Mouse (Mus musculus): Measurements from ENCODE around the gene Esr2. TPM values are rescaled to one million over a fixed set of nuclear protein-coding genes. Genes with fewer than 3 reads are reported as not detected.
A peak's percentile ranks its signal among the peaks of the same experiment; 100 is the strongest.

The Esr2 gene
- polyA plus RNA-seq, 1 experiment from 2014 or later: 0.20 TPM

DNA sequence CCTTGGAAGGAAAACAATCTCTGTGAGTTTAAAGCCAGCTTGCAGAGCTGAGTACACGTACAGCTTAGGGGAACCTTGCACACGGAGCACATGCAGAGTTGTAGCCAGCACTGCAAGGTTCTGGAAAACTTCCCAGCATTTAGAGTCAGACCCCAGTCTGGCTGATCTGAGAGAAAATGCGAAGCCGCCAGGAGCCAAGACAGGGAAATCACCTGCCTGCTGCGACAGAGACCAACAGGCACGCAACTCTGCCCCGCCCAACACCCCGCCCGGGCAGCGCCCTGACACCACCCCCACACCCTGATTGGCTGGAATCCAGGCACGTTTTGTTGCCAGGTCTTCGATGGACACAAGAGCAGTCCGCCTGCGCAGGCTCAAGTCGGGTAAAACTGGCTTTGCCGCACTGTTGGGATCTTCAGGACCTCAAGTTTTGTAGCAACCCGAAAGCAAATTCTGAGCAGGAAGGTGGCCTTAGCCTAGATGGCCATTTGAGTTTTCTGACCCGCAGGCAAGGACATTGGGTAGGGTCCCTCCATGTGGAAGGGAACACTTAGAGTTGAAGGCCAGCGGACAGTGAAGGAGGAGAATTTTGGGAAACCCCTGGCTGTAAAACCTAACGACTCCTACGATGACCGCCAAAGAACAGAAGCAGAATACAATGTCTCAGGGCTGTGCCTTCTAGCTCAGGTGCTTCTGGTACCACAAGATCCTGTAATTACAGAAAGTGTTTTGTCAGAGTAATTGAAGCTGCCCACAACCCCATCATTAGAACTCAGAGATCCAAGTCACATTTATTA, 19.1 kb upstream of the Esr2 start:
- no peak overlapping the region for H3K27ac ChIP-seq (replicated peaks; ENCODE audit: low read depth, low read length)
- no peaks in the 10 kb centered on the region for H3K27me3 ChIP-seq (ENCODE audit: control insufficient read depth, insufficient read depth, low read length)
- peak; percentile 87 for DNase-seq (ENCODE audit: low spot score)
- H3K9me3 ChIP-seq (ENCODE audit: control insufficient read depth, low read length): no peaks in the 10 kb centered on the region
- H3K36me3 ChIP-seq (ENCODE audit: control insufficient read depth, insufficient read depth, low read length): no peaks in the 10 kb centered on the region
- peak overlapping the region; percentile 49 for H3K9ac ChIP-seq (ENCODE audit: low read length)
- H3K4me2 ChIP-seq (ENCODE audit: low read depth, severe bottlenecking): peak overlapping the region; percentile 90
- peak; percentile 85 for ATAC-seq (ENCODE audit: insufficient number of reproducible peaks, low FRiP score, low TSS enrichment, low read depth)
- peak overlapping the region; percentile 29 for H3K4me3 ChIP-seq (ENCODE audit: low read depth, low read length)
- 2% methylated on average over 22 of the region's 22 CpGs for WGBS
- peaks cover 3% of the 10 kb centered on the region; the same call in 1 of the 2 replicates for H3K4me1 ChIP-seq (ENCODE audit: control insufficient read depth, insufficient read depth, low read length)

DNA sequence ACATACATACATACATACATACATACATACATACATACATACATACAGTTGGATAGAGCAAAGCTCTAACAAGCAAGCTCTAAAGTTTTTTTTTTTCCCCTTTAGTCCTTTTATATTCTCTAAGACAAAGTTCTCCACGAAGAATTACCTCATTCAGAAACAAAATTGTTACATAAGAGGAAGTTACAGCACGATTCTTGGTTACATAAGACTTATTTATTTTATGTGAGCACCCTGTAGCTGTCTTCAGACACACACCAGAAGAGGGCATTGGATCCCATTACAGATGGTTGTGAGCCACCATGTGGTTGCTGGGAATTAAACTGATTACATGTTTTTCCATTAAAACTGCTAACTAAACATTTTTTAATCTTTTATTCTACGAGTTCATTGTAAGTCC, 17.5 kb upstream of the Esr2 start:
- no peak overlapping the region for H3K9ac ChIP-seq (ENCODE audit: low read length)
- no peaks in the 10 kb centered on the region for H3K9me3 ChIP-seq (ENCODE audit: control insufficient read depth, low read length)
- no peak overlapping the region for H3K4me3 ChIP-seq (ENCODE audit: low read depth, low read length)
- ATAC-seq (ENCODE audit: insufficient number of reproducible peaks, low FRiP score, low TSS enrichment, low read depth) (no peak), DNase-seq (ENCODE audit: low spot score) (no peak)
- H3K36me3 ChIP-seq (ENCODE audit: control insufficient read depth, insufficient read depth, low read length): no peaks in the 10 kb centered on the region
- no peak overlapping the region for H3K27ac ChIP-seq (replicated peaks; ENCODE audit: low read depth, low read length)
- no peaks in the 10 kb centered on the region for H3K27me3 ChIP-seq (ENCODE audit: control insufficient read depth, insufficient read depth, low read length)
- 73% methylated on average over 3 of the region's 3 CpGs for WGBS
- peaks cover 3% of the 10 kb centered on the region; the same call in 1 of the 2 replicates for H3K4me1 ChIP-seq (ENCODE audit: control insufficient read depth, insufficient read depth, low read length)
- H3K4me2 ChIP-seq (ENCODE audit: low read depth, severe bottlenecking): no peak overlapping the region

DNA sequence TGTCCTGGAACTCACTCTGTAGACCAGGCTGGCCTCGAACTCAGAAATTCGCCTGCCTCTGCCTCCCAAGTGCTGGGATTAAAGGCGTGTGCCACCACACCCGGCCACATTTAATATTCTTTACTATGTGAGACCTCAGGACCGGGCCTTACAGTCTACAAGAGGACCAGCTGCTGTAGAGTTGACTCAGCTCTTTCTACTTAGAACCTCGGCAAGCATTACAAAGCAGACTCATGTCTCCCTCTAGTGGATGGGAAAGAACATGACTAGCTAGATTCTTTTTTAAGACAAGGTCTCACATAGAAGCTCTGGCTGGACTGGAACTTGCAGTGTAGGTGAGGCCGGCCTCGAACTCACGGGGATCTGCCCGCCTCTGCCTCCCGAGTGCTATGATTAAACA, 13.9 kb upstream of the Esr2 start:
- WGBS: 47% methylated on average over 11 of the region's 11 CpGs
- no peak overlapping the region for H3K4me3 ChIP-seq (ENCODE audit: low read depth, low read length)
- DNase-seq (ENCODE audit: low spot score) (no peak), ATAC-seq (ENCODE audit: insufficient number of reproducible peaks, low FRiP score, low TSS enrichment, low read depth) (no peak)
- H3K36me3 ChIP-seq (ENCODE audit: control insufficient read depth, insufficient read depth, low read length): no peaks in the 10 kb centered on the region
- no peak overlapping the region for H3K4me2 ChIP-seq (ENCODE audit: low read depth, severe bottlenecking)
- no peaks in the 10 kb centered on the region for H3K9me3 ChIP-seq (ENCODE audit: control insufficient read depth, low read length)
- no peak overlapping the region for H3K27ac ChIP-seq (replicated peaks; ENCODE audit: low read depth, low read length)
- no peak overlapping the region for H3K9ac ChIP-seq (ENCODE audit: low read length)
- no peaks in the 10 kb centered on the region for H3K27me3 ChIP-seq (ENCODE audit: control insufficient read depth, insufficient read depth, low read length)
- H3K4me1 ChIP-seq (ENCODE audit: control insufficient read depth, insufficient read depth, low read length): no peaks in the 10 kb centered on the region

DNA sequence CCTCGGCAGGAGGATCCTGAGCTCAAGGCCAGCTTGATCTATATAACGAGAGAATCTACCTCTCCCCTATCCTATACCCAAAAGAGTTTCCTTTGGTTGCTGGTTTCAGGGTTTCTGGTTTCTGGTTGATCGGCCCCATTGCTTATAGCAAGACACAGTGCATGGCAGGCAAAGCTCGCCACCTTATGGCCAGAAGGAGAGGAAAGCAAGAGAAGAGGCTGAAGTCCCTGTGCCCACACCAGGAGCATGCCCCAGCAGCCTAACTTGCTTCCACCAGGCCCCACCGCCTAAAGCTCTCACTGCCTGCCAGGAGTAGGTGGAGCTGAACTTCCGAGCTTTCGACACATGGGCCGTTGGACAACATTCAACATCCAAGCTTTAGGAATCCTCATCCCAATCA, 10.8 kb upstream of the Esr2 start:
- no peak overlapping the region for H3K4me3 ChIP-seq (ENCODE audit: low read depth, low read length)
- no peaks in the 10 kb centered on the region for H3K36me3 ChIP-seq (ENCODE audit: control insufficient read depth, insufficient read depth, low read length)
- H3K27ac ChIP-seq (replicated peaks; ENCODE audit: low read depth, low read length): no peak overlapping the region
- H3K4me1 ChIP-seq (ENCODE audit: control insufficient read depth, insufficient read depth, low read length): no peaks in the 10 kb centered on the region
- no peak overlapping the region for H3K4me2 ChIP-seq (ENCODE audit: low read depth, severe bottlenecking)
- no peak overlapping the region for H3K9ac ChIP-seq (ENCODE audit: low read length)
- no peaks in the 10 kb centered on the region for H3K27me3 ChIP-seq (ENCODE audit: control insufficient read depth, insufficient read depth, low read length)
- ATAC-seq (ENCODE audit: insufficient number of reproducible peaks, low FRiP score, low TSS enrichment, low read depth): no peak
- no peaks in the 10 kb centered on the region for H3K9me3 ChIP-seq (ENCODE audit: control insufficient read depth, low read length)
- 41% methylated on average over 8 of the region's 8 CpGs for WGBS
- peak; percentile 46 for DNase-seq (ENCODE audit: low spot score)

DNA sequence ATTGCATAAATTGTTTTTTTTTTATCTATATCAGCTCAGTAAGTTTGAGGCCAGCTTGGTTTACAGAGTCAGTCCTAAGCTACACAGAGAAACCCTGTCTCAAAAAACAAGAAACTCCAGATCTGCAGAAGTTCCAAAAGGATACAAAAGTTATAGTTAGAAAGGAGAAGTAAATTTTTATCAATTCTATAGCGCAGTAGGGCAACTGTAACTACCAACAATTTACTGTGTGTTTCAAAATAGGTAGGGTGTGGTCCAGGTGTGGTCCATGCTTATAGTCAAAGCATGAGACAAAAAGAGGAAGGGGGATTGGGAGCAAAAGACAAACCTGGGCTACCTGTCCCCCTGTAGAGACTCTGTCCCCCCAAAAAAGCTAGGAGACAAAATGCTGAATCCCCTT, 9.4 kb upstream of the Esr2 start:
- Histone ChIP-seq H3K9ac (ENCODE audit: low read length) (no peak overlapping the region), H3K27ac (replicated peaks; ENCODE audit: low read depth, low read length) (no peak overlapping the region), H3K4me2 (ENCODE audit: low read depth, severe bottlenecking) (no peak overlapping the region), H3K9me3 (ENCODE audit: control insufficient read depth, low read length) (no peaks in the 10 kb centered on the region), H3K4me1 (ENCODE audit: control insufficient read depth, insufficient read depth, low read length) (no peaks in the 10 kb centered on the region), H3K27me3 (ENCODE audit: control insufficient read depth, insufficient read depth, low read length) (no peaks in the 10 kb centered on the region), H3K4me3 (ENCODE audit: low read depth, low read length) (no peak overlapping the region), H3K36me3 (ENCODE audit: control insufficient read depth, insufficient read depth, low read length) (no peaks in the 10 kb centered on the region)
- no peak for DNase-seq (ENCODE audit: low spot score)
- no peak for ATAC-seq (ENCODE audit: insufficient number of reproducible peaks, low FRiP score, low TSS enrichment, low read depth)
- WGBS: 89% methylated on average over 1 of the region's 1 CpGs

DNA sequence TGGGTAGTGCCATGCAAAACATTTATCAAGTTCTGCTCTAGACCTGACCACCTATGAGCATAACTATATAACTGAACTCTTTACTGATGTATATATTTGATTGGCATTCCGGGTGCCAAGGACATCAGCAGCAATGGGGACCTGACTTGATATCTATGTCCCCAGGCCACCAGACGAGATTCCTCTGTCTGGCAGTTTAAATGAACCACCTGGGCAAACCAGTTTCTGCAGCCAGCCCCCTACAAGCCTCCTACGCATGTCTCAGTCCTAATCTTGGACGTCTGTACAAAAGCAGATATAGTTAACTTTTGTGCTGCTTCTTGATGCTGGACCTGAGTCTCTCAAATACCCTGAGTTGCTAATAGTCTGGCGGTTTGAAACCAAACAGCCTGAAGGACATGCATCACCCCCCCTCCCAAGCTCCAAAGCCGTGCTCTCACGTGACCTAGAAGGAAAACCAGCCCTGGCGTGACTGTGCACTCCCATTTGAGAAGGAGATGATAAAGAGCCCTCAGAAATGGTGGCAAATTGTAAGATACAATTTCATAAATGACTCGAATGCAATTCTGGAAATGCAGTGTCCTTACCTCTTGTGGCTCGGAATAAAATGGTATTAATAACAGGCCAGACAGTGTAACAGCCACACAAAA, 8.2 kb upstream of the Esr2 start:
- H3K27me3 ChIP-seq (ENCODE audit: control insufficient read depth, insufficient read depth, low read length): no peaks in the 10 kb centered on the region
- H3K4me2 ChIP-seq (ENCODE audit: low read depth, severe bottlenecking): no peak overlapping the region
- 76% methylated on average over 10 of the region's 10 CpGs for WGBS
- H3K9ac ChIP-seq (ENCODE audit: low read length): no peak overlapping the region
- H3K27ac ChIP-seq (replicated peaks; ENCODE audit: low read depth, low read length): no peak overlapping the region
- ATAC-seq (ENCODE audit: insufficient number of reproducible peaks, low FRiP score, low TSS enrichment, low read depth) (no peak), DNase-seq (ENCODE audit: low spot score) (no peak)
- H3K4me1 ChIP-seq (ENCODE audit: control insufficient read depth, insufficient read depth, low read length): no peaks in the 10 kb centered on the region
- no peaks in the 10 kb centered on the region for H3K36me3 ChIP-seq (ENCODE audit: control insufficient read depth, insufficient read depth, low read length)
- no peaks in the 10 kb centered on the region for H3K9me3 ChIP-seq (ENCODE audit: control insufficient read depth, low read length)
- H3K4me3 ChIP-seq (ENCODE audit: low read depth, low read length): no peak overlapping the region

DNA sequence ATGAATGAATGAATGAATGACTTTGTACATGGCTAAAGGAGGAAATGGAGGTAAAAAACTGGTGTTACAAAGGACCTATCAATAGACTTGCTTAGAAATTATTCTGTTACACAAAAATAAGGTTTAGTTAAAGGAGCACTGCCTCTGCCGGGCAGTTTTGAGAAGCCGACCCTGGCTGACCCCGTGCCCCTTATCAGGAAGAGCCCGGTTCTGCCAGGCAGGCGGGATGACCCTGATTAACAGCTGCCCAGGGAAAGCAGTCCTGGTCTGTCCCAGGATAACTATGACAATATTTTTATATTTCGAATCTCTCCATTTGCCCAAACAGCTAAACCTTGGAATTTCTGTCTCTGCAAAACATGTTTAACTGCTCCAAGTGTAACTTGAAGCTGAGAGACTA, 7.2 kb upstream of the Esr2 start:
- Histone ChIP-seq H3K9me3 (ENCODE audit: control insufficient read depth, low read length) (no peaks in the 10 kb centered on the region), H3K4me1 (ENCODE audit: control insufficient read depth, insufficient read depth, low read length) (no peaks in the 10 kb centered on the region), H3K27me3 (ENCODE audit: control insufficient read depth, insufficient read depth, low read length) (no peaks in the 10 kb centered on the region), H3K9ac (ENCODE audit: low read length) (no peak overlapping the region), H3K27ac (replicated peaks; ENCODE audit: low read depth, low read length) (no peak overlapping the region), H3K4me2 (ENCODE audit: low read depth, severe bottlenecking) (no peak overlapping the region), H3K4me3 (ENCODE audit: low read depth, low read length) (no peak overlapping the region), H3K36me3 (ENCODE audit: control insufficient read depth, insufficient read depth, low read length) (no peaks in the 10 kb centered on the region)
- 66% methylated on average over 6 of the region's 6 CpGs for WGBS
- ATAC-seq (ENCODE audit: insufficient number of reproducible peaks, low FRiP score, low TSS enrichment, low read depth) (no peak), DNase-seq (ENCODE audit: low spot score) (no peak)

DNA sequence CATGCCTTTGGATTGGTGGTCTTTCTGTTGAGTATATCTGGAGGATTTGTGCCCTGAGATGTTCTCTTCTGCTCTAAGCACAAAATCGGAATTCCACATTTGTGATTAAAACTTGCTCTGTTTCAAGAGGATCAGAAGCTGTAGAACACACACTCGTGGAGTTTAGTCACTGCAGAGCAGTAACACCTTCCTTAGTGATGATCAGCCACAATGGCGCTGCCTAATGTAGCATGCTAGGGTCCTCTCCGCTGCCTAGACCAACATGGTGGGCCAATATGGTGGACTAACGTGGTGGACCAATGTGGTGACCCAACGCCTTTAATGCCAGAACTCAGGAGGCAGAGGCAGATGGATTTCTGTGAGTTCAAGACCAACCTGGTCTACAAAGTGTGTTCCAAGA, 5.8 kb upstream of the Esr2 start:
- no peaks in the 10 kb centered on the region for H3K9me3 ChIP-seq (ENCODE audit: control insufficient read depth, low read length)
- H3K4me3 ChIP-seq (ENCODE audit: low read depth, low read length): no peak overlapping the region
- H3K9ac ChIP-seq (ENCODE audit: low read length): no peak overlapping the region
- no peak overlapping the region for H3K27ac ChIP-seq (replicated peaks; ENCODE audit: low read depth, low read length)
- no peak overlapping the region for H3K4me2 ChIP-seq (ENCODE audit: low read depth, severe bottlenecking)
- 92% methylated on average over 6 of the region's 6 CpGs for WGBS
- H3K4me1 ChIP-seq (ENCODE audit: control insufficient read depth, insufficient read depth, low read length): no peaks in the 10 kb centered on the region
- H3K27me3 ChIP-seq (ENCODE audit: control insufficient read depth, insufficient read depth, low read length): no peaks in the 10 kb centered on the region
- H3K36me3 ChIP-seq (ENCODE audit: control insufficient read depth, insufficient read depth, low read length): no peaks in the 10 kb centered on the region
- ATAC-seq (ENCODE audit: insufficient number of reproducible peaks, low FRiP score, low TSS enrichment, low read depth) (no peak), DNase-seq (ENCODE audit: low spot score) (no peak)

Measured in limb, embryonic 11.5 days (tissue).